Mouse (Mus musculus) urinary bladder, adult 18-20 months (tissue): ENCODE measurements around the gene Dgki.
A peak's percentile ranks its signal among the peaks of the same experiment; 100 is the strongest.
"Not testable (repeated sequence)": the region's sequence is repeated elsewhere in the genome, so short reads cannot be mapped to it uniquely, and the experiment has no call there.

ENCODE experiments used
- DNase-seq, 2 experiments: peaks; one replicate each; pipeline ENCODE4 v3.0.0; 2022; ENCODE audit warnings: low spot score in 2 of 2, mixed read lengths in 2 of 2

Gene Dgki

DNA sequence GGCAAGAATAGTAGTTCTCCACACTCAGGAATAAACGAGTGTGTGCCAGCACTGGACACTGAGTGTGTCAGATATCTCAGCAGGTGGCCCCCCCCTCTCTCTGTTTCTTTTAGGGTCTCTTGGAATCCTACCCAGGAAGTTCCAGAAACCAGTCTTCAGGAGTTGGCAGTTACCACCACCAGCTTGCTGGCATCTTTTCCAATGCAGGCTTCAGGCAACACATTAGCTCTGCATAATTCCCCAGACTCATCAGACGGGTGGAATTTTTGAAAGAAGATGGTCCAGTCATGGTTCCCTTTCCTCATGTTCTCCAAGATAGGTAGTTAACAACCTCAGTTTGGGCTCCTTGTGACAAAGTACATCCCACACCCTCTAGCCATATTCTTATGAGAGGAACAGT lies 149.5 kb downstream of the Dgki start:
- DNase-seq: no peak

DNA sequence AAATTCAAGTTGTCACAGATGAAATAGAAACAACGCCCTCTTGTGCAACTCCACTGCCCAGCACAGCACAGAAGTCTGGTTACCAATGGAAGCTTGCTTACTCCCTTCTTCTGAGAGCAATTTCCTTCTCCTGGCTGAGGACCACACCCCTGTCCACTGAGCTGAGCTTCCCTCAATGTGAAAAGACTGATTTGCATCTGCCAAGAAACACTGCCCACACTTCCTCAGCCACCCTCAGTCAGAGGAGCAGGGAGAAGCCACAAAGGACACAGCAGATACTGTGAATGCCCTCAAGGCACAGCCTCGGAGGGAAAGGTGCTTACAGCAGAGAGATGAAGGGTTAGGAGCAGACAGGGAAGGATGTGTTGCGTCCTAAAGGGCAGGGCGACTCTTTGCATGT lies 149.9 kb downstream of the Dgki start:
- DNase-seq: no peak

DNA sequence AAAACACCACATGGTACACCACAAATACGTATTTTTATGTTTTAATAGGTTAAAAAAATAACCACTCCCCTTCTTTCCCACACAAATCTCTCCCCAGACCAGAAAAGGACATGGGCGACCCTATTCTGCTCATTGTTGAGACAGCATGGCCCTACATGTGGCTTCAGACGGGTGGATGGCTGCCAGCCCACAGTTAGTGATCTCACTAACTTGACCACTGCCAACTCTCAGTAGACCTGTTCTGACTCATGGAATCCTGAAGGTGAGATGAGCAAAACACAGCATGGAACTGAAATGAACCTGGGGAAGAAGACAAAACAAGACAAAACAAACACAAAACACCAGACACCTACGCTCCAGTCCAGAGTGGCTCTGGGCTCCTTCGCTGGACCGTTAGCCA lies 150.8 kb downstream of the Dgki start:
- DNase-seq: no peak

DNA sequence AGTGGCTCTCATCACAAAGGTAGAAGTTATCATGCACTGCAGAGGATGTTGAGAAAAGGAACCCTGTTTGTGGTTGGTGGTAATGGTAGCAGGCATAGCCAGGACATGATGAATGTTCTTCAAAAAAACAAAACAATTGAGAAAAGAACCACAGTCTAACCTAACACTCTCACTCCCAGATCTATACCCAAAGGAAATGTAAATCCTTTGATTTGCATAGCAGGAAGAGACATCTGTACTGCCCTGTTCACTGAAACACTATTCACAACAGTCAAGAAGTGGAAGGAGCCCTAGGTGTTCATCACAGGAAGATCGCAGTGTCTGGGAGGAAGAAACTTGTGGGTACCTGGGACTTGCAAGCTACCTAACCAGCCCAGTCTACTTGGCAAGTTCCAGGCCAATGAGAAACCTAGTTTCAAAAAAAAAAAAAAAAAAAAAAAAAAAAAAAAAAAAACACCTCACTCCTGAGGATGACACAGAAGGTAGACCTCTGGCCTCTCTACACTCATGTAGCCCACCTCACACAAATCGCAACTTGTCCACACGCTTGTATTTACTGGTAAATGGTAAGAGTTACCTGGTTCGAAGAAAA lies 152.5 kb downstream of the Dgki start:
- no peak for DNase-seq

DNA sequence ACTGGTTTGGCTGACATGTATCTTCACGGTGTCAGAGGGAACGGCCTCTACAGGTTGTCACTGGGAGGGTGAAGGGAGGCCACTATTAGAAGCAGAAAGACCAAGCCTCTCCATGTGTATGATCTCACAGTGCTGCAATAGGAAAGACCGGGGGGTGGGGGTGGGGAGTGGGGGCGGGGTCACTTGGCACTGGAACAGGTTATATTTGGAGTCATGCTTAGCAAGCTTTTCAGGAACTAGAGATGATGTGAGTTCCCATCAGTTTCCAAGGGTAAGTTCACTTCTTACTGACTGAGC lies 156.2 kb downstream of the Dgki start:
- DNase-seq: no peak

DNA sequence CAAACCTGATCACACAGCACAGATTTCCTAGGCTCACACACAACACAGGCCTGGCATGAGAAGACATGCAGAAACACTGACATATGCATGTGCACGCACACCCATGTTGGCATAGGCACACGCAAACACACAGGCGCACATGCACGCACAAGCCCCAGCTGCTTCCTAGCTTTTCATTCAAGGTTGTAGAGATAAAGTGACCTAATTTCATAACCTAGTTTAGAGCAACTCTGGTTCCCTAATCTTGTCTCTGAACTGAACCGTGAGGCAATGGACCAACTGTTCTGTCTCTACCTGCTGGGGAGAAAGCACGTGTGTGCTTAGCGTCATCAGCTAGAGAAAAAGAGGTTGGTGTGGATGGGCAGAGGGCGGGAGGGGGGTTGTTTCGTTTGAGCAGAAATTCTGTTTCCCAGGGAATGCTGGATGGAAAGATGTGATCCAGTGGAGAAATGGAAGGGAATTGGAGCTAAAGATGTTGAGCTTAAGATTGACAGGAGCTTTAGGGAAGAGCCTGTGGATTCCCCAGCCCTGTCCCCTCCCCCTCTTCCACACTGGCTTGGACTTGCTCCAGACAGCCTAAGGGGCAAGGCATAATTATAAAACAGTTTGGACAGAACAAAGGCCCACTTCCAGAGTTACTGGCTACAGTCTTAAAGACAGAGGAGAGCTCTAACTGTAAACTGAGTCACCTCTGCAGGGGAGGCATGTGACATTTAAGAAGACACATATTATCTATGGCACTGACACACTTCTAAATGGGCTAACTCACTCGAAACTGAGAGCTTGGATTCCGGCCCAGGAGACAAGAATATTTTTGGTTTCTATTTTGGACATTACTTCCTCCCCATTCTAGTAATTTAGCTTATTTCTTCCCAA lies 156.8 kb downstream of the Dgki start:
- DNase-seq: no peak

DNA sequence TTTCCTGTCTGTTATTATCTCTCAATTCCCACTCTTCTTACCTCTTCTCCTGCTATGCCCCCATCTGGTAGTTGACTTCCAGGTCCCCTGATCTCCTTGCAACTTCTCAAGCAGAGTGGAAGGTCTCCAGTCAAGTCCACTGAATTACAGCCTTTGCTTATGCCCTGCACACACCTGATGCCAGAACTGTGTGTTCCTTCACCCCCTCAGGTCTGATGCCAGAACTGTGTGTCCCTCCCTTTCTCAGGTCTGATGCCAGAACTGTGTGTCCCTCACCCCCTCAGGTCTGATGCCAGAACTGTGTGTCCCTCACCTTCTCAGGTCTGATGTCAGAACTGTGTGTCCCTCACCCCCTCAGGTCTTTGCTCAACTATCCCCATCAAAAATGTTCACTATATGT lies 161.2 kb downstream of the Dgki start:
- no peak for DNase-seq

DNA sequence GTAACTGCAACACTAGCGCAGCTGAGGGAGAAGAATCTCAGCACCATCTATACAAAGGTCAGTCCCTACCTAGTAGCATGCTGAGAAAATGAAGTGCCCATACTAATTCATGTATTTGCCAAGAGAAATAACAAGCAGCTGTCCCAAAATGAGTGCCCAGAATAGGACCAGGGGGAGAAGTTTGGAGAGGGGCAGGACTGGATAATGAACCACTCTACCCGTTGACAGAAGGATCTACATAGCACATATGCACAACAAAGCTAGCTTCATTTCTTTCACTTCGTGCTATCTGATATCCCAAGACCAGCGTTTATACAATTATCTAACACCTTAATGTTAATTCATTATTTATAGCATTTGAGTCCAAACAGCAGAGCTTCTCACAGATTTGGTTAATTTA lies 168.7 kb downstream of the Dgki start:
- no peak for DNase-seq

DNA sequence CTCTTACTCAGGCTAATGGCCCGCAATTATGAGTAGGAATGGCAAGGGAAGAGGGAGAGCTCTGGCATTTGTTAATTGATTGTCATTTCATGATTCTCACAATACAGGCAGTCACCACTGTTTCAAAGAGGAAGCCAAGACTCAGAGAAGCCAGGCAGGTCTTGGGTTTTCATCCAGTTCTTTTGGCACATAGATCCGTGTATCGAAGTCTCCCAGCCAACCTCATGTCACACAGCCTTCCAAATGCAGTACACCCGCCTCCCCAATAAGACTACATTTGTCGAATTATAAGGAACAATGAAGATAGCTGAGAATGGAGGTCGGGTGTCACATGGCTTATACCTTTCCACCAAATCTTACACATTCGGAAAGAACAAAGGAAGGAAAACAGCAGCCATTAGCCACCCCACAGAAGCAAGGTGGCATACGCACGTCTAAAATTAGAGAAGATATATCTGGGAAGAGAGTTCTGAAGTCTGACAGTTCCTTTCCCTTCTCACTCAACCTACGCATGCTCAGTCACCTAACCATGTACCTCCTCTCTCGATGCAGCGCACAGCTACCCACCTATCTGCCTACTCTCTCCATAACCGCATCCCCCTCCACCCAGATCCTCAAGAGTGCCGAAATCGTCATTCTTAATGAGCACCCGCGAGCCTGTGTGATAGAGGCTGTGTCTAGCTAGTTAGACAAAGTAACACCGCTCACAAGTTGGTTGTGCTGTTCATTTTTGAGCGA lies 179.4 kb downstream of the Dgki start:
- no peak for DNase-seq

DNA sequence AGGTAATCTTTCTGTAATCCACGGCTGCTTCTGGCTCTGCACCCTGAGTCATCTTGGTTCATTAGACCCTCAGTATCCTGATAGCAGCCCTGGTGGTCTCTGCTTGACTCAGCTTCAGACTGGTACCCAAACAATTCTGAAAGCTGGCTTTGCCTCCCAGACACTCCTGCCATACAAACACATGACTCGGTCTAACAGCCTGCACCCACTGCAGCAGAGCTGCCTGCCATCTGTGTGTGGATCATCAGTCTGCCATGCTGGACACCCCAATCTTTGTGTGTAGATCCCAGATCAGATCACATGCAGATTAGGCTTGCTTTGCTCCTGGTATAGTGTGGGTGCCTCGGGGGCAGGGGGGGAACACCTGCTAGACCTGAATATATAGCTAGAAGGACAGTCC lies 180.8 kb downstream of the Dgki start:
- DNase-seq: no peak

DNA sequence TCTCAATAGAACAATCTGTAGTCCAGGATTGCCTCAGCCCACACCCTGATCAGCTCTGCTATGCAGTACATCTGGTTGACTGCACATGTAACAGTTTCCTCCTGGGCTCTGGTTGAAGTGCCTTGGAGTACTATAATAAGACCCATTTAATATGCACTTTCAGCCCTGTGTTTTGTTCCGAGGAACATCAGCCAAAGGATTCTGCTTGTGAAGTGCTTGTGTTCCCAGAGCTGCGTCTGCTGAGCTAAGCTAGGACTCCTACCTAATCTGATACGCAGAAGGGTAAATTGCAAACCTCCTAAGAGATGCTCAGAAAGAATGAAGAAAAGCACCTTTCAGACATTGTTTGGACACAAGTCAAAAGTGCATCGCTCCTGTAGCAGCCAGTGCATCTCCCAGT lies 186.9 kb downstream of the Dgki start:
- no peak for DNase-seq

DNA sequence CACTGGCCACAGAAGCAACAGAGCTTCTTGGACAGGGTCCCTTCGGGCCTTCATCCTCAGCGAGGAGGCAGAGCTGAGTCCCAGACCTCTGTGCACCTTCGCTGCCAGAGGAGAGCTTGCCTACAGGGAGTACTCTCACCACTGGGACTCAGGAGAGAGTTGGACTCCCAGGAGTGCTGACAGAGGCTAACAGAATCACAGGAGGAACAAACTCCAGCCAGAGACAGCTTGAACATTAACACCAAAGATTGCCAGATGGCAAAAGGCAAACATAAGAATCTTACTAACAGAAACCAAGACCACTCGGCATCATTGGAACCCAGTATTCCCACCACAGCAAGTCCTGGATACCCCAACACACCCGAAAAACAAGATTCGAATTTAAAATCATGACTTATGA lies 193.7 kb downstream of the Dgki start:
- DNase-seq: not testable (repeated sequence)

DNA sequence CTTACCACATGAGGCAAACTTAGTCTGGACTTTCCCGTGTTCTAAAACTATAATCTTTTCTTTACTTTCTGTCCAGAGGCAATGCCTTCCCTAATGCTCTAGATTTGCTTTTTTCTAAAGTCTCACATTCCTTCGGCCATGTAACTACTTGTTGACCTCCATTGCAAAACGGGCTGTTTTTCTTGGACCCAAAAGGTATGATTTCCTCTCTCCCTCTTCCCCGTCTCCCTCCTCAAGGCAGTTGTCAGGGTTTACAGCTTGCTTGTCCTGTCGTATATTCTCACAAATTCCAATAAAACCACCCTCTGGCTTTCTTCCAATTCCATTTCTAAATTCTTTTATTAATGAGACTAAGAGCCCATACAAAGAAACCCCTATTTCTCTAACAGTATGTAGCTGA lies 199.6 kb downstream of the Dgki start:
- no peak for DNase-seq

DNA sequence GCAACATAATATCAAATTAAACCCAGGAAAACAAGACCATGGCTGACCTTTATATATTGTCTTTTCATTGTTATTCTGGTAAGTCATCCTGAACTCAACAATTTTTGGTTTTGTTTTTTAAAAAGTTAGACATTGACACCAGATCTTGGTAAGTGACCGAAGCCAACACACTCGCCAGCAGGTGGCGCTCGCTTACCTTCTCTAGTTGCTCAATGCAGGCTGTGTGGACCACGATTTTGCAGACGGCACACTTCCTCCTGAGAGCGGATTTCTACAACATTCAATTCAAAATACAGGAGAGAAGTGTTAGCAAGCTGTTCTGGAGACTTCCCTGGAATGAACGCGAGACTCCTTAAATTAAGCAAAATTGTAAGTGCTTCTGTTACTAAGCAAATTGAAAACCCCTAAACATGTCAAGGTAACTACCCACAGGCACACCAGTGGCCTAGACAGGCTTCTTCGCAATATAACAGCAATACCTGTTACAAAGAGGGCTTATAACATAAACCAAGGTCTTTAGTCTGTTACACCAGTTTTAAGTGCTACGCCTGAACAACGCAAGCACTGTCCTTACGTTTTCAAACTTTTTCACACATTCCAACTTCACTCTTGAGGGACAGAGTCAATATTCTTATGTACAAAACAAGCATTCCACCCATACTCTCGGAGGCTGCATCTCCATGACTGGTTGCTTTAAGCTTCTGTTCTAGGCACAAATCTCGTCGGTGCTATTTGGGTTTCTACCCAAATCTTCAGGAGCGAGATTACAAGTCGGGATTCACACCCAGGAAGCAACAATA lies 202.4 kb downstream of the Dgki start:
- DNase-seq: peak; percentile 58 to 78

DNA sequence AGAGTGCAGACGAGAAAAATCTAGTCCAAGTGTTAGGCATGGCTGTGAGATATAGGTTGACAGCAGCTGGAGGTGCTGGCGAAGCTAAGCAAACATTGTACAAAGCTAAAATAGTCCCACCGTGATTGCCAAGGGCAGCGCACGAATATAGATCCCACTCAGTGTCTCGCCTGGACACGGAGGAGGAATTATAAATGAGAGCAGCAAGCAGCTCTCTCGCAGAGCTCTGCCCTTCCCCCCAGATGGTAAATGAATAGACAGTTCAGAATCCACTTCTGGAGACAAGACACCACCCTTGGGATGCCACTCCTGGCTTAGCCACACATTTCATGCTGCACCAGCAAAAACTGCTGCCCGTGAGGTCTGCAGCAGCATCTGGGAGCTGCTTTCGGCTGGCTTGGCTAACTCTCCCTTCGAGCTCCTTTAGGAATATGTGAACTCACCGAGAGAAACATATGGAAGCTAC lies 203.1 kb downstream of the Dgki start:
- no peak for DNase-seq

DNA sequence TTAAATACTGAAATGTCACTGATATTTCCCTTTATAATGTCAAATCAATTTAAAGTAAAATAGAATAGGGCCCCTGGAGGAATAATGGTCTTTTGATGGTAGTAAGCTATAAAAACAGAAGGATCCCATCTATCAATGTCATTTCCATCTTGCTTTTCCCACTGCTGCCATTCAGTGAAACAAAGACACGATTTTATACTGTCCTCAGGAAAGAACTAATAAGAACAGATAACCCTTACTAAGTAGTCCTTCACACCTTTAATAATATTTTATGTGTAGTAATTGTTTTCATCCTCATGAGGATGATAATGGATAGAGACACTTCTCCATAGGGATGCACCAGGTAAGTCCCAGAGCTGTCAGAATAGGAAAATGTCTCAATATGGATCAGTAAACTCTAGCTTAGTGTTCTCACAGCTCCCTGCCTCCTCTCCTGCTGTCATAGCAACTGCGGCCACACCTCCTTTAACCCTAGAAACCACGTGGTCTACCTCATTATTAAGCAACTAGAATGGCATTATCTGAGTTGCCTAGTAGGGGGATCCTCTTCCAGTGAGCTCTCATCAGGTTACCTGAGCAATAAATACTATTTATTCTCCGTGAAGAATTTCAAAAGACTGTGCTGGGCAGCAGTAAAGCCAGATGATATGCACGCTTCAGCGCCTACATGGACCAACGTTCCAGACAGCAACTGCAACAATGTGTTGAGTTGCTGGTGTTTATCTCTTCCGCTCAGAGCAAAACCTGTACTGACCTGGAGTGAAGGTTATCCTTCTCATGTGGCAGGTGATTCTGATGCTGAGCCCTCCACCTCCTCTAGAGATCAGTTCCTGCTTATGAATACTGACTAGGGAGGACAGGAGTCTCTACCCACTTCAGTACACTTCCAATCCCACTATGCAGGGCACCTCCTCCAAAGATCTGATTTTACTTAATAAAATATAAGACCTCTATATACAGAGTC lies 210.6 kb downstream of the Dgki start:
- DNase-seq: no peak

DNA sequence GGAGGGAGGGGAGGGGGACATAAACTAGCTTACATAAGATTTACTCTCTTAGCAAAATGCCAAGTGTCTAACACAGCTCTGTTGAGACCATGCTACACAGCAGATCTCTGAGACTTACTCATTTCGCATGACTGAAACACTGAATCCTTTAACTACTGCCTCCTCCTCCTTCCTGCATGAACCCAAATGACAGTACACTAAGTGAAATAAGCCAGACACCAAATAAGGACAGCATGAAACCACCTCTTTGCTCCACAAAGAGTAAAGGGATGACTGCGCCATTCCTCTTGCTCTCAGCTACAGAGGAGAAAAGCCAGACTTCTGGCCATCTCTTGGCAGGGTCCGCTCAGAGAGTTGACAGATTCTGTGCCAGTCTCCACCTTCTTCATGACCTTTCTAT lies 217.0 kb downstream of the Dgki start:
- no peak for DNase-seq

DNA sequence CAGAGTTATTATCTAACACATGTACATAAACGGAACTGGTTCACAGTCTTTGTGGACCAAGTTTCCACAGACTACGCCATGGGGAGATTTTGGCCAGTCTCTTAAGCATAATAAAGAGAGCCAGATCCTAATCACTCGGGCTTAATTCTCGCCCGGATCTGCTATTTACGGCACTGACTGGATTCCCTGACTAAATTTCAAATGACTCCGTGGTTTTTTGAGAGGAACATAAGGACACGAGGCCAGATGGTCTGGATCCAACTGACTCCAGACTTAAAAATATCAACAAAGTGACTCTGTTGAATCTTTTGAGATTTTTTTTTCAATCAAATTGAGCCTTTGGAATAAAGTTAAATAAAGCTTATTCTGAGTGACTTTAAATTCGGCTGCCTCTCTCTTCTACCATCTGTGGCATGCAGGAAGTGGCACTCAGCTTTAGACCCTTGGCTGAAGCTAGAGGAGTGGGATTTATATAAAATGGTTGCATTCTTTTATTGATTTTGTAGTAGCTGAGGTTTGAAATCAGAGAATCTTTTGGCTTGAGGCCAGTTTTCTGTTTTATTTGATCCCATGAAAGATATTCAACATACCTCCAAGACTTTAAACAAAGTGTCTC lies 227.5 kb downstream of the Dgki start:
- DNase-seq: no peak

DNA sequence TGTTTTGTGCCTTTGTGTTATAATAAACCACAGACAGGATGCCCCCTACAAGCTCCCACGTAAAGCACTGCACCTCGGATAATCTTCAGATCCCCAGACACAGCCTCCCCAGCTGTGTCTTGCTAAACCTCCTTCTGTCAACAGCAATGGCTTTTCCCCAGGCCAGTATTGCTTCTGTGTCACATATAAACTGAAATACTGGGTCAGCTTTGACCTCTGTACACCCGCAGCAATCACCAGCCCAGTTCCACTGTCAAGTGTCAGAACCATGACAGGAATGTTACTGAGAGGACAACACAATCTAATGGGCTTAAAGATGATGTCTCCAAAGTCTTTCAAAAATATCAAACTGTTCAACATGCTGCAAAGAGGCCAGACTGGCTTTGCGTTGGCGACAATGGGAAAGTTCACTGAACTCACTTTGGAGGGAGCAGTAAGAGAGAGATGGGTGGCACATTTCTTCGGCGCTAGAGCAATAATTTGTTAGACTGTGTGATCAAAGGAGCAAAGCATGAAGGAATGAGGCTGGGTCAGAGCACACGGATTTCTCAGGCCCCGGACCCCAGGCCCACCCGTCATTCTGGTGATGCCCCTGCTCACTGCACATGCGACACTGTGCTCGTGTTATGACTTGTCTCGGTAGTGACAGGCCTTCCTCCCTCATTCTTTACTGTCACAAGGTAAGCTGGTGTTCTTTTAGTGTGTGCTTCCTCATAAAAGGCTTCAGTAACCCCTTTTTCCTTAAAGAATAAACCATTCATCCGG lies 230.0 kb downstream of the Dgki start:
- no peak for DNase-seq

DNA sequence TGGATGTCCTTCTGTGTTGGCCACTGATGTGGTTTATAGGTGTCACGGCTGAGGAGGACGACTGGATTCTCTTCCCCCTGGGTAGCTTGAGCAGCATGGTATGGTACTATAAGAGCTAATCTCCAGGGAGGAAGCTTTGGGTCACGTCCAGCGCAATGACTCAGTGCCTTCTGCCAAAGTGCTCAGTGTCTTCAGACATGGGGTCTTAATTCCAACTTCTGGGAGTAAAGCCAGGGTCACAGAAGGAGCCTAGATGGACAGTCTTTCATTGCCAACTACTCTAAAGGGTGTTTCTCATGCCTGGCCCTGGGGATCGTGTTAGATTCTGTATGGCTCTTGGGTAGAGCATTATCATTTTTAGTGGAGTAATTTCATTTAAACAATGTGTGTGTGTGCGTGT lies 231.2 kb downstream of the Dgki start:
- no peak for DNase-seq
